In the genomic region with DNA sequence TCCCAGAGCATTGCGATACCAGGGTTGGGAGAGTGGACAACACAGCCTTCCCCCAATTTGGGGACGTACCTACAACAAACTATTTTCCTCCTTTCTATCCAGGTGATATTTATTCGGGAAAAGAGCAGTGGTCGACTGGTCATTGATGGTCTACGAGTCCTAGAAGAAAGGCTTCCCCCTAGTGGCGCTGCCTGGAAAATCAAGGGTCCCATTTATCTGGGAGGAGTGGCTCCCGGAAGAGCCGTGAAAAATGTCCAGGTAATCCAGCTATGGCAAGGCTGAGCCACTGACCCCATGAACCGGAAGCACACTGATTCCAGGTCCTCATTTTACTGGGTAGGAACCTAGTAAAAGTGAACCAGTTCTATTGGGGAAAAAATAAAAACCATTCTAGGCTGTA, we compare ENCODE assay signal across 8 mouse cellular contexts. TPM values are rescaled to one million over a fixed set of nuclear protein-coding genes. Genes with fewer than 3 reads are reported as not detected.
DNase-seq lines count a peak whose midpoint lies in the region; ATAC-seq and TF ChIP-seq lines count a peak whose summit lies in the region.

No protein-coding gene starts in this region.

- H3K4me3 ChIP-seq in left cerebral cortex, adult 2 months, result no peak overlapping the region
- no peak overlapping the region for H3K4me3 ChIP-seq in midbrain, embryonic 16.5 days (ENCODE audit: low read depth, low read length)

- 83% methylated on average over 9 of the region's 9 CpGs for WGBS in midbrain, embryonic 16.5 days

- ATAC-seq in cerebellum, adult (ENCODE audit: insufficient number of reproducible peaks, low FRiP score, low TSS enrichment), result no peak
- ATAC-seq in midbrain, embryonic 16.5 days, result no peak

- intact Hi-C loops in left cerebral cortex, adult 2 months (cut with DNase I), result no loop called here
- intact Hi-C loops in left cerebral cortex, postnatal 36 days (cut with DNase I), result no loop called here
- intact Hi-C loops in gastrocnemius, postnatal 14 days (cut with DNase I; ENCODE audit: low total_unique reads), result no loop called here

- DNase-seq in cerebellum, adult 9-10 months, result peak; percentile 8
- DNase-seq in left cerebral cortex, adult 2 months (ENCODE audit: extremely low spot score in 1 of 2, low spot score in 2 of 2), result peak in 1 of 2 experiments; percentile 30
- no peak for DNase-seq in left cerebral cortex, postnatal 36 days (ENCODE audit: low spot score in 2 of 2)
- peak; percentile 84 for DNase-seq in R1 (ENCODE audit: low read depth, low spot score)
- DNase-seq in gastrocnemius, postnatal 14 days, result peak; percentile 24
- peak; percentile 18 for DNase-seq in right cerebral cortex, postnatal 25 days

- TF ChIP-seq CTCF in left cerebral cortex, adult 2 months (IDR thresholded peaks at IDR 0.05), result peak; percentile 68

- H3K27ac ChIP-seq in left cerebral cortex, adult 2 months, result no peak overlapping the region
- no peak overlapping the region for H3K27ac ChIP-seq in midbrain, embryonic 16.5 days (ENCODE audit: low read length)

- H3K36me3 ChIP-seq in midbrain, embryonic 16.5 days (ENCODE audit: control insufficient read depth, insufficient read depth, low read length), result no peaks in the 10 kb centered on the region

- no peaks in the 10 kb centered on the region for H3K27me3 ChIP-seq in midbrain, embryonic 16.5 days (ENCODE audit: control insufficient read depth, insufficient read depth, low read depth, low read length)

- no peak overlapping the region for H3K4me2 ChIP-seq in midbrain, embryonic 16.5 days (ENCODE audit: low read length)

- no peaks in the 10 kb centered on the region for H3K4me1 ChIP-seq in midbrain, embryonic 16.5 days (ENCODE audit: control insufficient read depth, insufficient read depth, low read length)

- H3K9me3 ChIP-seq in midbrain, embryonic 16.5 days (replicated peaks; ENCODE audit: control insufficient read depth, low read length, poor library complexity, severe bottlenecking), result no peaks in the 10 kb centered on the region

- H3K9ac ChIP-seq in midbrain, embryonic 16.5 days (ENCODE audit: low read depth, low read length), result no peak overlapping the region

RNA-seq across cellular contexts. Expression of a gene that starts 36.7 kb away (rescaled TPM):
- total RNA-seq in left cerebral cortex, adult 2 months (2021), result 10 to 100 TPM; 13.8 to 14.9 TPM
- total RNA-seq in left cerebral cortex, postnatal 36 days (2021), result 10 to 100 TPM; 16.1 to 18.6 TPM
- 1 to 10 TPM; 3.0 to 3.5 TPM for total RNA-seq in gastrocnemius, postnatal 14 days (2021)
- polyA plus RNA-seq in midbrain, embryonic 16.5 days (2015; fragmentation: Nextera tagmentation; extraction: Ambion mirVana), result 36.1 and 39.9 TPM in 2 replicates

RNA-seq across cellular contexts. Expression of a gene that starts 36.8 kb away (rescaled TPM):
- 1 to 10 TPM; 2.8 to 3.5 TPM for total RNA-seq in left cerebral cortex, adult 2 months (2021)
- total RNA-seq in left cerebral cortex, postnatal 36 days (2021), result 1 to 10 TPM; 2.8 to 3.7 TPM
- total RNA-seq in gastrocnemius, postnatal 14 days (2021), result 1 to 10 TPM in 1 of 2 experiments, under 1 TPM in 1; 0.88 to 1.4 TPM
- polyA plus RNA-seq in midbrain, embryonic 16.5 days (2015; fragmentation: Nextera tagmentation; extraction: Ambion mirVana), result 7.1 and 7.8 TPM in 2 replicates

Comparison
In these comparisons a context has a peak if more than half of its experiments do, and no peak if none do; other contexts are left out.
1. DNase-seq: peak in cerebellum, adult 9-10 months (single experiment), R1 (single experiment), gastrocnemius, postnatal 14 days (single experiment) and right cerebral cortex, postnatal 25 days (single experiment); none in left cerebral cortex, postnatal 36 days (0 of 2).